Mouse (Mus musculus) retina, postnatal 1 day (tissue): ENCODE results near the gene Ang.

Source experiments
- DNase-seq: peaks from one replicate; pipeline ENCODE4 v3.0.0-alpha.2; 2012

Gene Ang

GRCm38 (mm10) chr14:51090921-51091900 lies at the start of gene Ang, which contains the start of gene Rnase4:
Gene Ang, plus strand, starts transcription at chr14:51091150.
Gene Rnase4, plus strand, starts transcription at chr14:51091077.
- DNase-seq, result peak; percentile 36

DNA sequence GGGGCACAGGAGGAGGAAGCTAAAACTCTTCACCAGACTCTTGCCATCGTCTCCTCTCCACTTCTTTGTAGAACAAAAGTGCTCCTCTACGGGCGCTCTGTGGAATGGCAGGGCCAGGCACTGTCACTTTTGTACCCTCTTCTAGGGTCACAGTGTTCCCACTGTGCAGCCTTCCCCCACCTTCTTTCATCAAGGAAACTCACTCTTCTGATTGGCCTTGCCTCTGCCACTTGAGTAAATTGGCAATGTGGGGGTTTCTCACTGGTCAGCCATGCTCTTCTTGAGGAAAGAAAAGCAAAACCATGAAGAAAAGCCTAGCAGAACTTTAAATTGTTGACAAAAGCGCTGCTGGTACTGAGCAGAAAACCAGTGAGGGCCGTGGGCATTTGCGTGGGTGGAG lies 49.2 kb upstream of the Ang start, which contains the start of gene Rnase9:
Gene Rnase9 (minus strand): TSS at position 101 of the 400 bp plus-strand sequence.
- DNase-seq, result no peak

DNA sequence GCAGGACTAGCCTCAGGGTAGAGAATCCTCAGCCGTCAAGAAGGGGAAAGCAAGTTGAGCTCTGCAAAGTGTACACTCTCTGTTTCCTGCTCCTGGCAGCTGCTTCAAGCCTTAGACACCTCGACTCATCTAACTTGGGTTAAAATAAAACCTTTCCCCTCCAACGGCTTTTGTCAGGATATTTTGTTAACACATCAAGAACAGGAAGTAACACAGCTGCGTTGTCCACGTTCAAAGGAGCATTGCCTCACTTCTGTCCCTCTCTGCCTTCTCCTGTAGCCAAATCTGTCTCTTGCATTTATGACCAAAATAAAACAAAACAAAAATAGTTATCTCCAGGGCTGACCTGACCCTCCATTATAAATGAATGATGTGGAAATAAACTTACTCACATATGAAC lies 43.1 kb upstream of the Ang start:
- no peak for DNase-seq

DNA sequence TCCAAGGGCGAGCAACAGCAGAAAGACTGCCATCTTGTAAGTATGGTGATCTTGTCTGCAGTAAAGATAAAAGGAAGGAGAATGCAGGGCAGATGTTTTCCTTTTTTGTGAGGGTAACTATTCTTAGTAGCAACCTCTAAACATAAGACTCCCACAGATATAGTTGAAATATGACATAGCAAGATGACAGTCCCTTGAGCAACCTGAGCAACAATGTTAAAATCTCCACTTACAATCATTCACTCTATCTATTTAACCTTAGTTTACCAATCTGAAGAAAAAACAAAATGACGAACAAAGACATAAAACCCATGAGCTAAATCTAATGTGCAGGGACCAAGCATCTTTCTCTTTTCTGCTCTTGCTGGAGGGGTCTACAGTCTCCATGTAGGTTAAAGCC lies 40.9 kb upstream of the Ang start, which contains the start of gene Rnase11:
Gene Rnase11 (minus strand): TSS at position 101 of the 400 bp plus-strand sequence.
- no peak for DNase-seq

- DNase-seq, result no peak
Measured at GRCm38 (mm10) chr14:51051941-51052340, 39.0 kb upstream of the Ang start.

DNA sequence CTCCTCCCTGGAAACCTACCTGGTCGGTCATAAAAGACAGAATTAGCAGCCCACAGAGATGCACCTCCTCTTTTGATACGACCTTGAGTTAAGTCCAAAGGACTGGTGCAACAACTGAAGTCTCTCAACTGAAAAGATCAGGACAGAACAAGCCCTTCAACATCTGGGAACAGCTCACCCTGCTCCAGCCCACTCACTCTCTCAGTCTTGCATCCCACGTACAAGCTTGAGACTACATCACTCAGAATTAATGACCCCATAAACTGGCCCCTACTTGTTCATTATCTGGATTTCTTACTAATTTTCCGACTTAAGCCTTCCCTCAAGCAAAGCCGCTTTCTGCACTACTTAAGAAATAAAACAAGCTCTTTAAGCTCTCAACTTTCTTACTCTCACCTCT lies 37.8 kb upstream of the Ang start:
- no peak for DNase-seq

- peak; percentile 83 for DNase-seq
Measured at GRCm38 (mm10) chr14:51054243-51055237, 36.4 kb upstream of the Ang start.

GRCm38 (mm10) chr14:51057401-51057831 lies 33.5 kb upstream of the Ang start, which contains the start of gene Rnase12:
Gene Rnase12, minus strand, starts transcription at chr14:51057661.
- DNase-seq, result peak; percentile 41

- DNase-seq, result no peak
Measured at GRCm38 (mm10) chr14:51060761-51061160, 30.2 kb upstream of the Ang start.

GRCm38 (mm10) chr14:51068956-51069355 lies 22.0 kb upstream of the Ang start:
- no peak for DNase-seq

GRCm38 (mm10) chr14:51069617-51070016 lies 21.3 kb upstream of the Ang start:
- DNase-seq, result peak; percentile 66

GRCm38 (mm10) chr14:51074335-51074734 lies 16.6 kb upstream of the Ang start, which contains the start of gene Olfr750:
Gene Olfr750, minus strand, starts transcription at chr14:51074435.
- no peak for DNase-seq

- no peak for DNase-seq
Measured at GRCm38 (mm10) chr14:51079180-51079579, 11.8 kb upstream of the Ang start.

DNA sequence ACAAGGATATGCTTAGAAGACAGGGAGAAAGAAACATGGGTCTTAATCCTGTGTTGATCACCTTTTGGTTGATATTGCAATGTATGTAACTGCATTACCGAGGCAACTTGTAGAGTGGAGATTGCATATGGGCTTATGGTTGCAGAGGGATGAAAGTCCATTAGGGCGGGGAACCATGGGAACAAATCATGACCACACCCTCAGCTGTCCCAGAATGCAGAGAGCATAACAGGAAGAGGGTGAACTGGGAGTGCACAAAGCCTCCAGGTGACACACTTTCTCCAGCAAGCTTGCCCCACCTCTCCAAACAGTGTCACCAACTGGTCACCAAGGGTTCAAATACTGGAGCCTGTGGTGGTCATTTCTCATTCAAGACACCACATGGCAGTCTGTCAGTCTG lies 9.9 kb upstream of the Ang start:
- no peak for DNase-seq

DNA sequence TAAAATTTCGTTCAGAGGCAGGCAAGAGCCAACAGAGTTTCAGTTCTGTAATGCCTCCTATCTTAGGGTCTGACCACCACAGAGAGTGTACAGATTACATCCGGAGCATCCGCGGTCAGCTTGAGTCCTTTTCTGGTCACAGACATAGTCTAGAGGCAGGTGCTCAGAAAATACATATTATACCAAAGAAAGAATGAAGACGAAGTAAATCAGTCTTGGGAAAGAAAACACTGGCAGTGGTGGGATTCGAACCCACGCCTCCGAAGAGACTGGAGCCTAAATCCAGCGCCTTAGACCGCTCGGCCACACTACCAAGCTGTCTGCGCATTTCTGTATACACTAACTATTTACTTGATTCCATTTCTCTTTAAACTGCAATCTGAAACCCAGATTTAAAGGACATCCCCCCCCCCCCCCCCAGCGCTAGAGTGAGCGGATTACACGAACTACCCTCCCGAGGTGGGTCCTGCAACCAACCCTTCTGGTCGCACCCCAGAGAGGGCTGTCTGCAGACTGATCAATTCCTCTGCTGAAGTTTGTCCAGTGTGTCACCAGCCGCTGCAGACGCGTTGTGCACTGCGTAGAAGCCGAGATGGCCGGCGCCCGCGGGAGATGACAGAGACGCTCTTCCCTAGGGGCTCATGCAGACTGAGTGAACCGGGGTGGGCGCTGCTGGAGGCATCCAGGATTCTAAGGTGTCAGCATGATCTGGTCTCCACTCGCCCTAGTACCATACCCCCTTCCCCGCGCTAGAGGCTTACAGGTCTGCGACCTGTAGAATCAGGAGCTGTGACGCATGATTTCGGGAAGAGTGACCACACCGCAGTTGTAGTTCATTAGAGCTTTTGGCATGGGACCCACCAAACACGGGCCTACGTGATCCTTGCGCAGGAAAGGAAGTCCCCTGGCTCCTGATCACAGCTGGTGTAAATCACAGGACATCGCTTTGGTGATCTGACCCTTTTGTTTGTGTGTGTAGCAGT lies 8.1 kb upstream of the Ang start:
- DNase-seq, result peak; percentile 72

DNA sequence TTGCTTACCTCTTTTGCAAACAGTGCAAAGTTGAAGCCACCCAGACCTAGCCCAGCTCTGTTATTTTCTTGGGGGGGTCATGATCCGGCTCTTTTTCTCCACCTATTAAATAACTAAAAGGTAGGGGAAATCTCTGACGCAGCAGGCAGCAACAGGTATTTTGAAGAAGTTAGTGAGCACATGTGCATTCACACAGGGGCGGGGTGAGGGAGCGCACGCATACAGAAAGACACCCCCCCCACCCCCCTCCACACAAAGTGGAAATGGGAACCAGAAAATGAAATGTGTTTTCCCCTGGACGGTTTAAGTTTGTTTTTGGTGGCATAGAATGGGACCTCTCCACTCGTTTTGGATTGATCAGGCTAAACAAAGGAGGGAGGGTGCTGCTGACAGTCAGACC lies 7.1 kb upstream of the Ang start:
- DNase-seq, result no peak

DNA sequence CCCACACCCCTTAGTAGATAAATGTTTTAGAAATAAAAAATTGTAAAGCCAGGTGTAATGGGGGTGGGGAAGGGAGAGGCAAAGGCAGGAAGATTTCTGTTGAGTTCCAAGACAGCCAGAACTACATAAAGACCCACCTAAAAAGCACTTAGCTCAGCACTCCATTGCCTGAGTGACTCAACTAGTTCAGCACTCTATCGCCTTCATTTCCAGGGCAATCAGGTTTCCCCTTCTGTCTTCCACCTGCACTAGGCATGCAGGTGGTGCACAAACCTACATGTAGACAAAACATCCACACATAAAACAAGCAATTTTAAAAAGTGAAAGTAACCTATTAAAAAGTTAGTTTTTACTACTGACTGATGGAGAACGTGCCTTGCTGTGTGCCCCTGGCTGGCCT lies 5.9 kb upstream of the Ang start:
- no peak for DNase-seq

- no peak for DNase-seq
Measured at GRCm38 (mm10) chr14:51085911-51086310, 5.0 kb upstream of the Ang start.

GRCm38 (mm10) chr14:51087762-51088161 lies 3.2 kb upstream of the Ang start:
- DNase-seq, result peak; percentile 19

DNA sequence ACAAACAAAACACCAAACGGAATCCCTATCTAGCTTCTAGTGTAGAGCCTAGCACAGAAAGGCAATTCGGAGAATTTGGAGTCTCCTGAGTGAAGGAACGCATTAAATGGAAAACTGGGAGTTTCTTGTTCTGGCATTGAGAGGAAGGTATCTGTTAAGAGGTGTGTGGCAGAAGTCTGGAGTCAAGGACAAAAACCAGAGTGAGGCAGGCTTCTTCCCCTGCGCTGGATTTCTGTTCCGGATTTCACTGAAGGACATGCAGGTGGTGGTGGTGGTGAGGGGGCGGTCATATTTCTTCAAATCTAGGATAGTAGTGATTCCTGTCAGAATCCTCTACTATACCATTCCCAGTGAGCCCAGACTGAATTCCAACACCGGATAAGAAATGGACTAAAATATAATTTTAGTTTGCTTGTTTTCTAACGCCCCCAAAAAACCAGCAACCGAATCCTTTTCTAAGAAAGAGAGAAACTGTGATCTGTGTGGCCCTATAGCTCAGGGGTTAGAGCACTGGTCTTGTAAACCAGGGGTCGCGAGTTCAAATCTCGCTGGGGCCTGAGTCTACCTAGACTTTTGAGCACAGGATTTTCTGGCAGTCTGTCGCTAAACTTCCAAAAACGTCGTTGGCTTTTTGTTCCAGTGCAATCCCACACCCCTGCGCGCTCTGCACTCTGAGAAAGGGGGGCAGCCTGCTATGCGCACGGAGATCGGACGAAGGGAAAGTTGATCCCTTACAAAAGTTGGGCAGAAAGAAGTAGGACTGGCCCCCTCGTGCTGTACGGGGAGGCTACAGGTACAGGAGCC lies 2.6 kb upstream of the Ang start:
- peak; percentile 83 for DNase-seq
